Mouse (Mus musculus) liver, embryonic 14.5 days (tissue): ENCODE measurements at regions not wholly inside any gene's neighbourhood (a gene's known extent, or its start where the extent isn't known, plus 50 kb on each side); places are given as distances from the start of the nearest gene placed in this dataset.

Experiments
- CTCF ChIP-seq: IDR thresholded peaks from 2 replicates; pipeline ENCODE4 v1.5.1; 2016; ENCODE audit warnings: antibody characterized with exemption, low read depth, control low read depth
- EP300 ChIP-seq: IDR thresholded peaks from 2 replicates; pipeline ENCODE4 v1.6.1; 2016; ENCODE audit warnings: antibody characterized with exemption, low read depth

GRCm38 (mm10) chr1:177373226-177373825 is 68.8 kb upstream of the Zbtb18 start:
- no peak for TF ChIP-seq CTCF
- TF ChIP-seq EP300, result no peak
